Mouse (Mus musculus): Measurements from ENCODE around the gene Auts2.

The Auts2 gene

DNA sequence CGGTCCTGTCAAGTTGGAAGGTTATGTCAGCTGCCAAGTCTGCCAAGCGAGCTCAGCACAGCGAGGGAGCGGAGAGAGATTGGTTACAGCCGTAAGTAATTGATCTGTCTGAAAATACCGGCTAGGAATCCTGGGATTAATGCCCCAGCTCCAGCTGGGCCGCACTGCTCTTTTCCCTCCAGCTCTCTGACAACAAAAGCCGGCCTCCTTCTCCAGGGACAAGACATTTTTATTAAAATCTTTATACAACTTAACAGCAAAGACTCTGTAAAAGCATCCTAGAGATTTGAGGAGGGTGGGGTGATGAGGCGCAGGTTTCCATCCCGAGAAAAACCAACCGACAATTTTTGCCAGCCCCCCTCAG lies 468.8 kb downstream of the Auts2 start:
- peak; percentile 34 to 47 for DNase-seq

- DNase-seq, result peak; percentile 44 to 57
Observed at GRCm38 (mm10) chr5:132073677-132074359, 469.3 kb downstream of the Auts2 start.

DNA sequence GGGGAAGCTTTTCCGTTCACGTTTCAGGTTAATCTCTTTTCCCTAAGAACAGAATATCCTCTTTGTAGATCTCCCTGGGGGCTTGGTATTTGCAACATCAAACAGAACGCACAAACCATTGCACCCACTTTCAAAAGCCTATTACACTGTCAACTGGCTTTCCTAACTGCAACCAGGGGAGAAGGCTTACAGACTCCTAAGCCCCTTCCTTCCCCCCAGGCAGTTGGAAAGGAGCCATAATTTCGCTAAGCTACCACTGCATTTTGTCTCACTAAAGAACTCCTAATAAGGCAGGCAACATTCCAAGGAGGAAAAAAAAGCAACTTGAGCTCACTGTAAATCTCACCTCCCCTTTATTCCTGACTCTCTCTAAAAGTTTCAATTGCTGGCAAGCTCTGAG lies 470.8 kb downstream of the Auts2 start:
- DNase-seq, result peak; percentile 14 to 31

DNA sequence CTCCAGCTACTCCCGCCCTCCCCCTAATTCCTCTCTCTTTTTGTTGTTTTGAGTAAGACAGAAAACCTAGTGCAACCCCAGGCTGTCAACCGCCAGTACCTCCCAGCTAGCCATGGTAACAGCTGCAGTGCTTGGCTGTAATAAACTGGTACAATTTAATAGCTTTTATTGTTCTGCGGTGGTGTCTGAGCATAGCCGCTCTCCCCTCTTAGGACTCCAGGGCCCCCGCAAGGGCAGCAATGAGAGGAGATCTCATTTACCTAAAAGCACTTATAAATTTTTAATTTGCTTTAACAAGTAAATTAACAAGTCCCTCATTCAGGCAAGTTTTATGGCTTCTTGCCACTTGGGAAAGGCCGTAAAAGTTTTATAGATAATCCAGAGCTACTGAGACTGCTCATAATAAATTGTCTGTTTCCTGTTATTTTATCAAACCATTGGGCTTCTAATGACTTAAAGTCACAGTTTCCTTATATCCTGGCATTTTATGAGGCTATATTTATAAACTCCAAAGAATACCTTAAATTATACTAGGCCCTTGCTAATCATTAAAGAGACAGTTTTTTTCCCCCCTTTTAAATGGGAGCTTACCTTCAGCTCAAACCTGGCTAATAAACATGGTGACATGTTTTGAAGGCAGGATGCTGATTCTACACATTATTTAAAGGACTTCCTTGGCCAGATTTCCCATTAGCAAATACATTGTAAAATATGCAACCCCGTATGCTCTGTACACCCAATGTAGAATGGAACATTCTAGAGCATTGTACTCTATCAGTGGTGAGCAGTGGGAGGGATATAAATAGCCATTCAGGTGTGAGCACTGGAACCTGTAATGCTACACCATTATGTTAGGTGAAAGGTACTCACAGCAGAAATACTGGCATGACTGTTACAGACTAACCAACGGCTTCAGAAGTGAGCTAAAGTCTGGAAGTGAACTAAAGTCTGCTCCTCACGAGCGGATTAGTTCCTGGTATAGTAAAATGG lies 475.1 kb downstream of the Auts2 start:
- peak; percentile 27 to 53 for DNase-seq

- DNase-seq, result peak in 1 of 2 experiments; percentile 7
Observed at GRCm38 (mm10) chr5:132060116-132060515, 483.0 kb downstream of the Auts2 start.

DNA sequence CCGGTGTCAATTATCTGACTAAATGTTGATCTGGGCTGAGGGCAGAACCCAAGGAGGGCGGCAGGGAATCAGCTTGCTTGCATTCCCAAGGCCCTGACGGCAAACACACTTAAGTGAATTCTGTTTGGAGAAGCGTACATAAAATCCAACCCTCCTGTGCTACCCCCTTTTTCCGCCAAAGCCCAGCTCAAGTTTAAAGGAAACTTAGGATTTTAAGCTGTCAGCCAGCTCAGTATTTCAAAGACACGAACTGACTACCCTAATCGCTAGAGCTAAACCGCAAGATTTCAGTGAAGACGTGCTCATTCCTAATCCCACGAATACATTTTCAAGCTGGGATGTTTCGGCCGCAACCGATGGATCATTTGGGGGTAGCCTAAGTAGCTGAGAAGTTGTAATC lies 490.5 kb downstream of the Auts2 start:
- DNase-seq, result peak in 1 of 2 experiments; percentile 11

DNA sequence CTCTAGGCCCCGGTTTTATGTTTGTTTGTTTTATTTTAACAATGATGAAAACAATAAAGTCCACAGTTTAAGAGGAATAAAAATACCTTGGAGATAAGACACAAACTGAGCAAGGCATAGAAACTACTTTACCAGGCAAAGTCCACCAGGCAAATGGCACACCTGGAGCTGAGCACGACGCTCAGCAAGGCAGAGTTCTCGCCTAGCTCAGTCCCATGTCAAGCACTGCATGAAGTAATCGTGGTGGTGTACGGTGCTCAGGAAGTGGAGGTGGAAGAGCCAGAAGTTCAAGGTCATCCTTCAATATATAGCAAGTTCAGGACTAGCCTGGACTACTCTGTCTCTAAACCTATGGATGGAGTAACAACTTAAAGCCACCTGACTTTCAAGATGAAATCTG lies 503.6 kb downstream of the Auts2 start:
- no peak for DNase-seq

DNA sequence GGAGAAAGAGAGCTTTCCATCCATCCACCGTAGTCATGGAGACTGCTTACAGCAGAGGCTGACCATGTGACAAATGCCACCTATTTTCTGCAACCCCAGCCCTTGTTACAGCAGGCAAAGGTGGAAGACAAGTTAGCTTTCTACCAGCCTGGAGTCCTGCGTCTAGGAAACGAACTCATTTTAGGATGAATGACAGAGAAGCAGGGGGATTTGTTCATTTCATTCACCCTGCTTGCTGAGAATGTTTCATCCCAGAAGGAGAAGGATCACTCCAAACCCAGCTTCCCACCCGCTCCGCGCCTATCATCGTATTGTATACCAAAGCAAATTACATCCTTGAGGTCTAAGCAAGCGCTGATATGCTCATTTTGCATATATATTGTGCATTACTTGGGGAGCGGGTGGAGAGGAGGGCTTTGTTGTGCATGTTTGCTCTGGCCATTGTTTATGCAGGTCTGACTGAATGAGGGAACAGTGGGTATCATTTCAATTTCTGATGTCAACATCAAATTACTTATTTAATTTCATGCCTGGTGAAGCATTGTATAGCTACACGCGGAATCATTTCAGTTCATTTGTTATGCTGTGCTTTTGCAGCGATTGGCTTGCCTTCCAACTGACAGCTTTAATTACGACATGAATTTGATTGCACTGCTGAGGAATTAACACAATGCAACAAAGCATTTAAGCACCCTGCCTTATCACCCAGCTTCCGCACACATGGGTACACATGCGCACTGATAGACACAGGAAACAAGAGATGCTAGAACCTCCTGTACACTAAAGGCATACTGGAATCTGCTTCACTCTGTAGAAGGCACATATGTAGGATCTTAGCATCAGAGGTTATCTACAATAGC lies 509.4 kb downstream of the Auts2 start:
- DNase-seq, result no peak

DNA sequence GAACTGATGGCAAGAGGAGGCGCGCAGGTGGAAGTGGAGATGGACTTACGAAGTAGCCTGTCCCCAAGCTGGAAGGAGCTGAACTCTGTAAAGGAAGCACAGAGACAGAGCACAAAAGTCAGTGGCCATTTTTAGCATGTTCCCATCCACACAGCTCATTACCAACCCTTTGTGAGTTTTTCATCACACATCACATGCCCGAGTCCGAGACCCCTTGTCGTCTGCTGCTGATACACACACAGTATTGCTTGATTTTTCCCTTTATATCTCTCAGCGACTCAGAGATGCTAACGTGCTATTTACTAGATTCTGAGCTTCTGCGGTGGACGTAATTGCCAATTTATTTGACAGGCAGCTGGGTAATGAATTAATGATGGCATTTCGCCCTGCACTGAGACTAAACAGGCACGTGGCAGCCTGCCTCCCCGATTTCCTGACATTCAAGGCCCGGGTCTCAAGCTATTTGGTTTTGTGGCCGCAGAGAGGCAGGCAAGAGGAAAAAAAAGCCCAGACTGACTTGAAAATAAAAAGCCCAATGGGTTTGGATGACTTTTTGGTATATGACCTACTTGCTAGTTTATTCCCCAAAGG lies 512.1 kb downstream of the Auts2 start:
- DNase-seq, result no peak

- DNase-seq, result no peak
Observed at GRCm38 (mm10) chr5:132029638-132030037, 513.5 kb downstream of the Auts2 start.

DNA sequence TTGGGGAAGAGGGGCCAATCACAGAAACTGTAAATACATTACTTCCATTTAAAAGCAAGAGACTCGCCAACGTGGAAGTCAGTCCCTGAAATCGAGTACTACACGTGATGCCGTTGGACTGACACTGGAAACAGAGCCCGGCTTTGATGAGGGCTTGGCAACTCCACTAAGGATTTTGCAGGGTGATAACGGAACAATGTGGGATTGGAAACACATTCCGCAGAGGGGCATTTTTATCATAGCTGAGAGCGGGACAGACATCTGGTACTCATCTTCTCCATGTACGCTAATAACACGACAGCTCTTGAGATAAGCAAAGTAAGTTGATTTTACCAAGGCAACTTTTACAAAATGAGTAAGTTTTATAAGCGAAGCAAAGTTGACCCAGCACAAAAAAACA lies 514.1 kb downstream of the Auts2 start:
- DNase-seq, result no peak

GRCm38 (mm10) chr5:132027859-132028498 lies 515.2 kb downstream of the Auts2 start:
- DNase-seq, result no peak

GRCm38 (mm10) chr5:132013296-132013695 lies 529.8 kb downstream of the Auts2 start:
- DNase-seq, result no peak

GRCm38 (mm10) chr5:132011795-132012194 lies 531.3 kb downstream of the Auts2 start:
- no peak for DNase-seq

DNA sequence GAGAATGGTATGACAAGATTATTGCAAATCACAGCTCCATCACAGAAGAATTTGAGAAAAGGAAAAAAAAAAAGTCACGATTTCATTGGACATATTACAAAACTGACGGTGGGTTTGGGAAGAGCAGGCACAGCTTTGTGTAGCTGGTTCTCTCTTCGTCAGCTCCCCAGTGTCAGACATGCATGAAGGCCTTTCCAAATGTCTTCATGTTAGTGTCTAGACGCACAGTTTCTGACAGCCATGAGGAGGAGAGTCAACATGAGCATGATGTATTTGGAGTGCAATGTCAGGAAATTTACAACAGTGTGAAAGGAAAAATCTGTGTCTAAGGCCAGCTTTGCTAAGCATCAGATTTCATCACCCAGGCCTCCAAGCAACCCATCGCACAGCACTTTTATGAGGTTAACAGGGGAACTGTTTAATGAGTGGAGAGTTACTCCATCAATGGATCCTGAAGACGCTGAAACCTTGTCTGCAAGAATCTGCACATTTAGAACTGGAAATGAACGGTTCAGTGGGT lies 534.4 kb downstream of the Auts2 start:
- DNase-seq, result peak in 1 of 2 experiments; percentile 3

DNA sequence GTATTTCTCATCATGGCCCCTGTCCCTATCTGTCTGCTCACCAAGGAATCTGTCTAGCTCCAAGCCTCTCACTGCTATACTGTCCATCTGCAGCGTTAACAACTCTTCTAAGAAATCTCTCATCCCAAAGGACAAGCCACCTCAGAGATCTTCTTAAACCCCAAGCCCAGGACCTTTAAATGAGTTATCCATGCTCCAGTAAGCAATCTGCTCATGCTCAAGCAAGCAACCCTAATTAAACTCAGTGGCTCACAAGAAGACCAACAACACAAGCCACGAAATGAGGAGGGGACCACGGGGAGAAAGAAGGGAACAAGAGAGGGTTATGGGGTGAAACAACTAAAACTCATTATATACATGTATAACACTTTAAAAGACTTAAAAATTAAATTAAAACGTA lies 535.2 kb downstream of the Auts2 start:
- DNase-seq, result no peak

GRCm38 (mm10) chr5:131992681-131993211 lies 550.4 kb downstream of the Auts2 start:
- no peak for DNase-seq

DNA sequence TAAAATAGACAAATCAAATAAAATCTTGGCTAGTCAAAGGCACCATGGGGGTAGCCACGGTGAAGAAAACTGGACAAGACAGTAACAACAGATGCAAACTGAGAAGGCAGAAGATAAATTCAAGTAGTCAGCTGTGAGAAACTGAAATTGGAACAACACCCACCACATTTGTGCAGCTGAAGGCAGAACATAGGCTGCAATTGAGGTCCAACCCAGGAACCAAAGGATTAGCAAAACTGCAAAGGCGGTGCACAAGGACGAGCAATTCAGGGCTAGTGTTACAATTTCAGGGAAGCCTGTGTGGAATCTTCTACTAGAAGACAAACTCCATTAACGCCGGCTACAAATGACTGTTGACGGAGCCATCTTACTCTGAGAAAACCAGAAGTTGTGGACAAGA lies 550.9 kb downstream of the Auts2 start:
- no peak for DNase-seq

DNA sequence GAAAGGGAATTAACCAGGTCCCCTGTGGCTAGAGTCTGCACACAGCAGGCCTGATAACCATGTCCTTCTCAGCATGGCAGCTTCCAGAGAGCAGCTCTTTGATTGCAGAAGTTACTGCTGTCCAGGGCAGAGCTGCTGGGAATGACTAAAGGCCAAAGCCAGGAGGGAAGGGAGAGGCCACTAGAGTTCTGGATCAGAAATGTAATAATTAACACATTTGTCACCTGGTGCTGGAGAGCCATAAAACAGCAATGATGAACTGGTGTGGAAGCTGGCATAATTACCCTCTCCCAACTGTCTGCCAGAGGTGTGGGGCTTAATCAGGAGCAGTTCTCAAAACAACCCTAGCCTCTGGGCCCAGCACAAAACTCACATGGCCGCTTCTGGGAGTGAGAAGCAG lies 552.6 kb downstream of the Auts2 start:
- no peak for DNase-seq

- DNase-seq, result no peak
Observed at GRCm38 (mm10) chr5:131981451-131981850, 561.7 kb downstream of the Auts2 start.

DNA sequence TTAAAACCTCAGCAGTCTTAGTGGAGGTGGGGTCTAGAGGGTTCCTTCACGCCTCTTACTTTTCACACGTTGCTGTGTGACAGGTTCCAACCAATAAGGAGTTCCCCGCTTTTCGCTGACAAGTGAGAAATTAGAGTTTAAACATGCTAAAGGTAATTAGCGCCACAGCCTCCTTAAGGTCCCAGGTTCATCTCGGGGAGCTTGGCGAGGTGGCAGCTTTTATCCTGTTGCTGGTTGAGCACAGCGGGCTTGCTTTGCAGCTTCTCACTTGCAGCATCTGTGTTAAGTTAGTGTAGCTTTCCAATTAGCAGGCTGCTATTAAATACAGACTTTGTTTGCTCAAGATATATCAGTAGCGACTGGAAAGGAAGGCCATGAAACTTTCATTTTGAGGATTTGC lies 564.2 kb downstream of the Auts2 start:
- no peak for DNase-seq

GRCm38 (mm10) chr5:131977497-131977896 lies 565.6 kb downstream of the Auts2 start:
- DNase-seq, result no peak
